Mouse (Mus musculus) adrenal gland, adult (tissue): ENCODE measurements around the gene 1700030K09Rik.

Experiments
- DNase-seq, 2 experiments: peaks; one replicate each; pipeline ENCODE4 v3.0.0; 2022 to 2023; ENCODE audit warnings: low spot score in 1 of 2; ENCODE audit not compliant: inconsistent age in 2 of 2

1700030K09Rik gene

DNA sequence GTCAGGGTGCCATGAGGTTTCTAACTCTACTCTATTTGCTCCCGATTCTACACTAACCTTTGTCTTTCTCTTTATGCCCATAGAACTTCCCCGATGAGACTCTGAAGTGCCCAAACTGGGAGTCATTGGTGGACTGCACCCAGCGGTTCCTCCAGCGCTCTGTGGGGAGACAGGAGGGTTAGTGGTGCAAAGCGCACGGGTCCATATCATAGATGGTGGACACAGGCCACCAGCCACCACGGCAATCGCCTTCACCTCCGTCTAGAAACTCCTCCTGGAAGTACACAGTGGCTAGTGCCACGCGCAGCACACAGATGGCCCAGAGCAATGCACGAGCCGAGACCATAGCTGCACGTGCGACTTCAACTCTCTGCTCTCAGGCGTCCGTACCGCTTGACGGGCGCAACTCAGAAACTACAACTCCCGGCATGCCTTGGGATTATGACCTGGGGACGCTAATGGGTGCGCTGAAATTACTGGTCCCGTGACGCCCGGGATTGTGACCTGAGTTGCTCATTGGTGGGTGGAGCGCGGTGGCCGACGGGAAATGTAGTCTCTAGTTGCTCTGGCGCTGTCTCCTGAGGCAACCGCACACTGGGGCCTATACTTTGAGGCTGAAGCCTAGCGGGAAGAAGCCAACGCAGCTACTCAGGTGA, at the start of gene 1700030K09Rik, which contains the start of gene Calr3:
Gene 1700030K09Rik (plus strand): TSS at position 543 of the 656 bp plus-strand sequence.
Gene Calr3 (minus strand): TSS at position 533 of the 656 bp plus-strand sequence.
- DNase-seq = peak; percentile 98 to 99

DNA sequence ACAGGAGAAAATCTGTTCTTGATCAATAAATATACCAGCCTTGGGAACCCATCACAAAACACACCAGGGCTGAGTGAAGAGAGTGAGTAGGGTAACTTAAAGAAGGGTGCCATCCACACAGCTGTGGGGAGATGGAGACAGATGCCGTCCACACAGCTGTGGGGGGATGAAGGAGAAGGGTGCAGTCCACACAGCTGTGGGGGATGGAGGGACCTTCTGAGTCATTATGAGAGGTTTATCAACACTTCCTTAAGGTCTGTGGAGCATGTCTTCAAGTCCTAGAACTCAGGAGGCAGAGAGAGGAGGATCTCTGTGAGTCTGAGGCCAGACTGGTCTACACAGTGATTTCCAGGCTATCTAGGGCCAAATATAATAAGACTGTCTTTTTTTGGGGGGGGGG, 42.3 kb upstream of the 1700030K09Rik start:
- DNase-seq = no peak

DNA sequence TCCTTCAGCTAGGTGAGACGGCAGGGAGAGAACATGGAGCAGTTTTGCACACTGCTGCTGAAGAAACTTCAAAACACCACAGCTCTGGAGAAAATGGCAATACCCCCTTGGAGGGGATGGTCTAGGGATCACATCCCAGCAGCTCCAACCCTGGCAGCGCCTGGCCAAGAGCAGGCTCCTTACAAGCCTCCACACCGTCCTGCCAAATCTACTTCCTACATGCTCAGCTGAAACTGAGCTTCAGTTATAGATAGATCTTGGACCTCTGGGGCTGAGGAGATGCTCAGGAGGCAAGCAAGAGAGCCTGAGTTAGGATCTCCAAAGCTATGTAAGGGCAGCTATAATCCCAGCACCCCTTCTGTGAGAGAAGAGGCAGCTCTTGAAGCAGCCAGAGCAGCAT, 40.7 kb upstream of the 1700030K09Rik start:
- DNase-seq = no peak

DNA sequence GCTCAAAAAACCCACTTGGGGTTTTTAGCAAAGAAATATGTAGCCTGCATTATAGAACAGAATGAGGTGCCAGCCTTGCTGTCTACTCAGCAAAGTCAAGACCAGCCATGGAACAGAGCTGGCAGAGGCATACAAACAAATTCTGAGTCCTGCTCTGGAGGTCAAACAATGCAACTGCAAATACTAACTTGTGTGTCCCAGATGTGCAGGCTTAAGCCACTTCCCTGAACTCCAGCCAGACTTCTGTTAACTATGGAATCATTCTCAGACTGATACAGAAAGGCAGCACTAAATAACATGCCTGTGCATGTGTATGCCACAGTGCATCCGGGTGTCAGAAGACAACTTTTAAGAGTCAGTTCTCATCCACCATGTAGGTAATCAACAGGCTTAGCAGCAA, 35.8 kb upstream of the 1700030K09Rik start:
- DNase-seq = peak in 1 of 2 experiments; percentile 54

DNA sequence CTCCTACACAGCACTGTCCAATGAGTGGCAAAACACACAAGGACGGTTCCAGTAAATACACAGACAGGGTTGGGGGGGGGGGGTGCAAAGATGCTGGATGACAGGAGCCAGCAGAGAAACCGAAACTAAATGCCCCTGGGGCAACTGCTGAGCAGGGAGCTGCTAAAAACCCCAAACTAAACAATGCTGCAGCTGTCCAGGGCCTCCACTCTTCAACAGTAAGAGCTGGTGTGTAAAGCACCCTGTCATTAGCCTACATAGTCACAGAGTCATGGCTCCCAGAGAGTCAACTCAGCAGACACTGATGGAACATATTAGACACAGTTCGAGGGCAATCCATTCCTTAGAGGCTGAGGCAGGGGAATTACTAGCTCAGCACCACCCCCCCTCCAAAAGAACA, 34.2 kb upstream of the 1700030K09Rik start:
- no peak for DNase-seq

DNA sequence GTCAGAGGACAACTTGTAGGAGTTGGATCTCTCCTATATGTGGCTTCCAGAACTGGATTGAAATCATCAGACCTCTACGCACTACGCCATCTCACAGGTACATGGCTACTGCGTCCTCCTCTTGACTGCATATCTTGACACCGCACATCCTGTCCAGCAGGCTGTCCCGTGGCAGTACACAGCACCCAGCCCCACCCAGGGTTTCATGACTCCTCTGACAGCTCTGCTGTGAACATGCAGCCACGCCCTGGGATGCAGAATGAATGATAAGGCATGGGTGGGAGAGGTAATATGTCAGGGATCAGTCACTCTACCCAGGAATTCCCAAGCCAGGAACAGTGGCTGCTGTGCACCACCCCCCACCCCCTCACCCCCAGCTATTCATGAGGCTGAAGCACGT, 29.8 kb upstream of the 1700030K09Rik start:
- DNase-seq = no peak

DNA sequence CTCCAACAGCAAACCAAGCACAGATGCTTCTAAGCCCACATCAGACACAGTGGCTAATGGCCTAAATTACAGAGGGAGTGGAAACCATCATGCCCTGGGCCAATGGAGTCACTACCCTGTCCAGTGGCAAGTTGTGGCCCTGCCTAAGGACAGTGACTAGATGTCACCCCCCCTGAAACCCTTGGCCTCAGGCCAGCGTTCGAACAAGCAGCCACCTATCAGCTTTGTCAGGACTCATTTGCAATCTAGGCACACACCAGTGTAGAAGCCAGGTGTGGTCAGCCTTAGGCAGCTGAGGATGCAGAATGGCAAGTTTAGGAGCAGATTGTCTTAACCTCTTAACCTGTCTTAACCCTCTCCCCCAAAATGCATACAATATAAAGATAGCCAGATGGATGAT, 28.4 kb upstream of the 1700030K09Rik start:
- DNase-seq = peak in 1 of 2 experiments; percentile 51

DNA sequence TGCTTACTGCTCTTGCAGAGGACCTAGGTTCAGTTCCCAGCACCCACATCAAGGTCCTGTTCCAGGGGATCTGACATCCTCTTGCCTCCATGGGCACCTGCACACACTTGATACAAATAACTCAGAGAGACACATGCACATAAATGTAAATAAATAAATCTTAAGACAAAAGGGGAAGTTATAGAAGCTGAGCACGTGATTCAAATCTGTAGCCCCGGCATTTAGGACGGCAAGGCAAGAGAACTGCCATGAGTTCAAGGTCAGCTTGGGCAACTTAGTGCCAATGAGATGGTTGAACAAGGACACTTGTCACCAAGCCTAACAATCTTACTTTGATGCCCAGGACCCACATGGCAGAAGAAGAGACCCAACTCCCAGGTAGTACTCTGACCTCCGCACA, 25.6 kb upstream of the 1700030K09Rik start:
- peak in 1 of 2 experiments; percentile 60 for DNase-seq

DNA sequence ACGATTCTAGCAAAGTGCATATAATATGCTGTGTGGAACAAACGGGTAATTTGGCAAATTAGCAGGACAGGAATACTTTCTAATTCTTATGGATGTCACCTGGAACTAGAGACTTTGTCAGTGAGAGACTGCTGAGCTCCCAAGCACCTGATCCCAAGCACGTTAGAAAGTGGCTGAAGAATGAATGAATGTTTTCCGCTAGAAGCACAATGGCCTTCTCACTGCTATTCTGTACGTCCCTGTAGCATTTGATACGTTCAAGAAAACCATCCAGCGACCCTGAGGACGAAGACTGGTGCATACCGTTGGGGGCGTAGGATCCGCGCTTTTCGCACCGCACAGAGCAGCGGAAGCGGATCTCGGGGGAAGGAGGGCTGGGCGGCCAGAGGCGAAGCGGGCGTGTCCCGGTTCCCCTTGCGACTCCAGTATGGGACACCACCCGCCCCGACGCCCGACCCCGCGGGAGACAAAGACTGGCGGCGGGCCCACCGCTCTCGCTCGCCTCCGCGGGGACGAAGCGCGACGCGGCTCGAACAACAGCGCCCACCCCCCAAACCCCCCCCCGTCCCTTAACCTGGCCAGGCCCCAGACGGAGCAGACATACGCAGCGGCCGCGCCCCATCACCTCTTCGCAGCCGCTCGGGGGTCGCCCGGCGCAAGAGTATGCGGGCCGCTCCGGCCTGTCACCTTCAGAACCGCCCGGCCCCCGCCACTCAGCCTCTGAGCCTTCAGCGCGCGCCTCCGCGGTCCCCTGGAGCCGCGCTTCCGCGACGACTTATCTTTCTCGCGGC, 22.9 kb upstream of the 1700030K09Rik start:
- DNase-seq = peak; percentile 63 to 74

DNA sequence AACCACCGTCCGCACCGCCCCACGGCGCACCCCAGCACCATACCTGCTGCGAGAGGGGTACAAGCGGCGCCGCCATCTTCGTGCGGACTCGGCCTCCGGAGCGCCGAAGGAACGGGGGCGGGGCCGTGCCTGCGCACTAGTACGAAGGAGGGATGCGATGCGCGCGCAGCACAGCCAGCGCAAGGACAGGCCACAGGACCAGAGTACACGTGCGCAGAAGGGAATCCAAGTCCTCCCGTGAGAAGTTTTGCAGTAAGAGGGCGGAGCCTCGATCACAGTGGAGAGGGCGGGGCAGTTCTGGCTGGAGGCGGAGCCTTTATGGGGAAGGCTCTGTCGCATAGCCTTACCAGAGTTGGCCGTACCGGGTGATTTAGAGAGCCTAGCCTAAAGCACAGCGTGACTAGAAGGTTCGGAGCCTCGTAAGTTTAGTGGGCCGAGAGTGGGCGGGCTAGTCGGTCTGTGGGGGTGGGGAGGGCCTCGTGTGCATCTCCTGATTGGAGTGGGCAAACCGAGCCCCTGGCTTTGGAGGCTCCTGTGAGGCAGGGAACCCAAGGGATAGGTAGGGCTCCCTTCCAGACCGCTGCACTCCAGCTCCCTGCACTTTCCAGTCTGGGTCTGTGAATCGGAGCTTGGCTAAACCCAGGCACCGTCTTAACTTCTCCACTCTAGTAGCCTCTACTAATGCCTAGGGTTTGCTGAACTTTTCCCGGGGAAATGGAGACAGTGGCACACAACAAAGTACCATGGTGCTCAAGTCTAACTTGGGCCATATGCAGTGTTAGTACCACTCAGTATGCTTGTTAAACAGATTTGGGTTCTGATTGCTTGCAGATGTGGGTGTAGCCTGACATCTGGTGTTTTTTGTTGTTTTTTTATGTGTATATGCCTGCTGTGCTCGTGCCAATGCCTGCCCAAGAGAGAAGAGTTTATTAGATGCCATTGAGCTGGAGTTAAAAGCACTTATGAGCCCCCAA, 22.0 kb upstream of the 1700030K09Rik start, which contains the start of gene Eps15l1:
Gene Eps15l1 (minus strand): TSS at position 99 of the 974 bp plus-strand sequence.
- DNase-seq = peak; percentile 99

DNA sequence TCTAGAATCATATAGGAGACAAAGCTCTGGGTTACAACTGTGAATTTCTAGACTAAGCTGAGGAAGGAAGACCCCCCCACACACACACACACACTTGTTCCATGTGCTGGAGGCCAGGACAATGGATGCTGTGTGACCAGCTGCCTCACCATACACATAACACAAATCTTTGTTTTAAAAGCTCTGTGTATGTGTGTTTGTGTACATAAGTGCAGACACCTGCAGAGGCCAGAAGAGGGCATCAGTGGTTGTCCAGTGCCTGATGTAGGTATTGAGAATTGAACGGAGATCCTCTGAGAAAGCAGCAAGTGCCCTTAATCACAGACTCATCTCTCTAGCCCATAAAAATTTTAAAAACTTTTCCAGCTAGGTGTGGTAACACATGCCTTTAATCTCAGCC, 20.8 kb upstream of the 1700030K09Rik start:
- DNase-seq = peak in 1 of 2 experiments; percentile 70

DNA sequence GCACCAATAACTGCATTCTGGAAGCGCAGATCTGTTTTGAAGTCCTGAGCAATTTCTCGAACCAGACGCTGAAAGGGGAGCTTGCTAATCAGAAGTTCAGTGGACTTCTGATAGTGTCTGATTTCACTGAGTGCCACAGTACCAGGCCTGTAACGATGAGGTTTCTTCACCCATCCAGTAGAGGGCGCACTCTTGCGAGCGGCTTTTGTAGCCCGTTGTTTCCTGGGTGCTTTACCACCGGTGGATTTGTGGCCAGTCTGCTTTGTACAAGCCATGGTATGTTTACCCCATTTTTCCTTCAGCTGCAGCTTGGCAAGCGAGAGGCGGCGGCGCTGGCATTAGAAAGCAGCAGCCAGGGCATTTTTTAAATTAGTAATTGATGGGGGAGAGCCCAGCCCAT, 14.0 kb upstream of the 1700030K09Rik start:
- DNase-seq = peak in 1 of 2 experiments; percentile 74

DNA sequence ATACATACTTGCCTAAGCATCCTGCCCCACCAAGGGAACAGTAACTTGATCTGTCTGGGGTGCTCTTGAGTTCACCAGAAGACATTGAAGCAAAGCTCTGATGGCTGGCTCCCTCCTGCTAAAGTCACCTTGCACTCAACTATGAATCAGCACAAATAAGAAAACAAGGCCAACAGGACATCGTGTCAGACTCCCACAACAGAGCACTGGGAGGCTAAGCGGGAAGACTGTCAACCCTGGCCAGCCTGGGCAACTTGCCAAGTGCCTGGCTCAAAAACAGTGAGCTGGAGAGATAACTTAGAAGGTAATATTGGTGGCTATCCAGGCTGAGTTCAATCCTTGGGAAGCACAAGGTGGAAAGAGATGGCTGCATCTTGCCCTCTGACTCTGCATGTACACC, 8.7 kb upstream of the 1700030K09Rik start:
- peak; percentile 89 to 96 for DNase-seq

DNA sequence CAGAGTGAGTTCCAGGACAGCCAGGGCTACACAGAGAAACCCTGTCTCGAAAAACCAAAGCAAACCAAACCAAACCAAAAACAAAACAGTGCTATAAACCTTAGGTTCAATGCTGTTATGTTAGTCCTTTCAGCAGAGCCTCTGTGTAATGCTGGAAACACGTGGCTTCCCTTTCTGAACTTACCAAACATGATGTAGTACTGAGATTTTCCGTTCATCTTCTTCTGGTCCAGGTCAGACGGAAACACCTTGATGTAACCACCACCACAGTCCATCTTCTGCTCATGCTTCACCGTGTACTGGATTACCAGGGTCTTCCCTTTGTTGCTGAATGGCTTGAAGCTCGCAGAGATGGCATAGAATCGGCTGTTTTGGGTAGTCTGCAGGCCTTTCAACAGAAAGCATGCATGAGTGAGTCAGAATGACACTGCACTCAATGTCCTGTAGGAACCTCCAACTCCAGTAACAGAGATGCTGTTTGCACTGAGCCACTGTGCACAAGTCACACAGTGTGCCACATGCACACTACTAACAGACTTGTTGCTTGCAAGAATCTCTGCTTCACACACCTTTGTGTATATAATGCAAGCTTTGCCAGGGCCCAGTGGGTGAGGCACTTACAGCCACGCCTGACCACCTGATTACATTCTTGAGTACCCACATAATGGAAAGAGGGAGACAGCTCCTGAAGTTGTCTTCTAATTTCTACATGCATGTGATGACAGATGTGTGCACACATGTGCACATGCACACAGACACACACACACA, 5.2 kb upstream of the 1700030K09Rik start:
- no peak for DNase-seq

DNA sequence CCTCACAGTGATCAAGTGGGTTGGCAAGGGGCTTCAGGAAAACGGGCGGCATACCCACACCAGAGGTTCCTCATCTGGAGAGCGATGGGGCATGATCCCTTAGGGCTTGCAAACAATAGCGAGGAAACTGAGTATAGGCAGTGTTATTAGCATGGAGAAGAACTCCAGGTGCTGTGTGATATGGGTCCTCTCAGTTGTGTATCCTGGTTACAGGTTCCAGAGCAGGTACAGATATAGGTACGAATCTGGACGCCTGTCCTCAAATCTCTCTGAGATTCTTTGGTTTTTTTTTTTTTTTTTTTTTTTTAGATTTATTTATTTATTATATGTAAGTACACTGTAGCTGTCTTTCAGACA, 292 bp downstream of the 1700030K09Rik start:
- no peak for DNase-seq

DNA sequence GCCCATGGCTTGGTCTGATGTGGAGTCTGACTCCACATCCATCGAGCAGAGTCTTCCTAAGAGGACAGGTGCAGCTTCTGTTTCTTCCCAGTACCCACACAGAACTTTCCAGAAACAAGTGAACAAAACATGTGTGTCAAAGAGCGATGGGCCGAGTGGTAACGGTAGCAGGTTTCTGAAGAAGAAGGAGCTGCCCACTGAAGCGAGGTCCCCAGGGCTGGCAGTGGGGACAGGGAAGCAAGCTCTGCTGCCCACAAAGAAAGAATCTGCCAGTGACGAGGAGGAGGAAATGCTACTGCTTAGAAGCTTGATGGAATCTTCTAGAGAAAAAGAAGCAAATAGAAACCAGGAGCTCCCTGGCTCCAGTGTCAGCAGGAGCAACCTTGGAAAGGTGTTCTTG, 1.4 kb downstream of the 1700030K09Rik start:
- DNase-seq = no peak

DNA sequence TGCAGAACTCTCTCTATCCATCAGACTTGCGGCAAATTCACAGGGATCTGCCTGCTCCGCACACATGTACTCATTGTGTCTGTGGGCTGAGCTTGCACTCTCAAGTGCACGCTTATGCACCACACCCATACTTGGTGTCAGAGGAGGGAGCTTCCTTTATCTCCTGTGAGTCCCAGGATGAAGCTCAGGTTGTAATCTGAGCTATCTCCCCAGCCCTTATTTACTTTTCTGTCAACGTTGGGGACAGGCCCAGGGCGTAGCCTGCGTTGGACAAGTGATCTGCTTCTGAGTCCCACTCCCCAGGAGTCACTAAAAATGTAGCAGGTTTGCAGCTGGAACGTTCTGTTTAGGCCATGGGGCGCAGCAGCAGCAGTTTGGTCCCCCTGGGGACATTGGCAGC, 7.8 kb downstream of the 1700030K09Rik start:
- DNase-seq = no peak

DNA sequence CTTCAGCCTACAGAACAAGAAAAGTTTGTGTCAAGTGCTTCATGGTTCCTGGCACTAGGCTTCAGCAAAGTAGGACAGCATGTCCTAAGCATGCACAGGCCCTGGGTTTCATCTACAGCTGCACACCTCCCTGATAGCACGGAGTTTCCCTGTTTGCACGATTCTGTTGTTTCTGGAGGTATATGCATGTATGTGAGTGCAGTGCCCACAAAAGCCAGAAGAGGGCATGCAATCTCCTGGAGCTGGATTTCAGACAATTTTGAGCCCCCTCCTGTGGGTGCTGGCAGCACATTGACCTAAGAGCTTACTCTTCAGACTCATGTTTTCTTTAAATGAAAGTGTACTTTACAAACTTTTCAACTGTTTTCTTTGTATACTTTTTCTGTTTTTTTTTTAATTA, 10.2 kb downstream of the 1700030K09Rik start:
- no peak for DNase-seq

DNA sequence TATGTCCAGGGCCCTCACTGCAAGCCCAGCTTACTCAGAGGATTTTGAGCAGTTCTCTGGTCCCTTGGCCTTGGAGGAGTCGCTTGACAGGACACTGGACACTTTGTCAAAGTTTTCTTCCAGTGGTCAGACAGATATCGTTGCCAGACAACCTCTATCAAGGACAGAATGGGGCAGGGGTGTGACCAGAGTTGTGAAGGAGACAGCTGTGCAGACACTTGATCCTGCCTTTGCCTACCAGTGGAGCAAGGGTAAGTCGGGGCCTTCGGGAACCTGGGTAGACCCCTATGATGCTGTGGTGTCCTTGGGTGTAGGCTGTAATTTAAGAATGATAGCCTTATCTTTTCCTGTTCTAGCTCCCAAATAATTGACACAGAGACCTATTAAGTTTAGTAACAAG, 11.6 kb downstream of the 1700030K09Rik start:
- DNase-seq = no peak

DNA sequence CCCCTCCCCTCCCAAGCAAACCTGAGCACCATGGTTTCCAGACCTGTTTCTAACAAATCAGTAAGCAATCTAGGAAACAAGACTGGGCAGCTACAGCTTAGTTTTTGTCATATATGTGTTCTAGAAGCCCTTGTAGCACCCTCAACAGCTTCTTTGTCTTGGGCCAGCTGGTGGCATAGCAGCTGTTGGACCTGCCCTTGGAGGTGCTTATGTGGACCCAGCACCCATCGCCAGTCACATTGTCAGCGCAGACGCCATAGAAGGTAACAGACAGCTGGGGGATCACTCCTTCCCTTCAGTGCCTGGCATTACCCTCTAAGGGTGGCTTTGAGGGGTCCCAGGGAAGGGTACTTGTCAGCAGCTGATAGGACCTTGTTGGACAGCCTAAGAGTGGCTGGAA, 14.1 kb downstream of the 1700030K09Rik start:
- DNase-seq = no peak
